Mouse (Mus musculus): Measurements from ENCODE around the gene Ampd2. TPM values are rescaled to one million over a fixed set of nuclear protein-coding genes. Genes with fewer than 3 reads are reported as not detected.

Gene Ampd2
- polyA plus RNA-seq, 1 experiment from 2014 or later, result 42.2 TPM

DNA sequence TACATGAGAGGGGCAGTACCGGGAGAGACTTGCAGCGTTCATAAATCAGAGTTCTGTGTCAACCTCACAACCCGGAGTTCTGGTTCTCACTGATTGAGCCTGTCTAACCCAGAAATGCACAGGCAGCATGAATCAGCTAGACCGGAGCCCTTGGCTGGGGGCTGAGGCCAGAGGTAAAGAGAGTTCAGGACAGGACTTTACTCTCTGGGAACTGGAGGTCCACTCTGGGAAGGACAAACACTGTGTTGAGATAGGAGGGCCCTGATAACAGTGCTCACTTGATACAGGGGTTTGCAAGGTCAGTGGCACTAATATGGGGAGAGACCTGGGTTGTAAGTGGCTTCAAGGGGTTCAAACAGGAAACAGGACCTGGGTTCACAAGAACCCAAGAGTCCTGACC, 61.1 kb downstream of the Ampd2 start:
- no peak for ATAC-seq (replicated peaks; ENCODE audit: low FRiP score, low TSS enrichment, low read depth)
- Histone ChIP-seq H3K9me3 (ENCODE audit: control insufficient read depth, low read length) (no peaks in the 10 kb centered on the region), H3K36me3 (ENCODE audit: control insufficient read depth, insufficient read depth, low read length) (no peaks in the 10 kb centered on the region), H3K4me1 (replicated peaks; ENCODE audit: control insufficient read depth, insufficient read depth, low read length) (no peaks in the 10 kb centered on the region), H3K27me3 (replicated peaks; ENCODE audit: control insufficient read depth, insufficient read depth, low read length) (no peaks in the 10 kb centered on the region), H3K4me3 (ENCODE audit: low read depth, low read length) (no peak overlapping the region), H3K4me2 (ENCODE audit: low read length) (no peak overlapping the region), H3K9ac (ENCODE audit: low read length) (no peak overlapping the region), H3K27ac (ENCODE audit: low read depth) (no peak overlapping the region)
- no peak for DNase-seq (ENCODE audit: low spot score)
- WGBS, result 48% methylated on average over 4 of the region's 4 CpGs

Other genes starting within 250 kb of the Ampd2 start
- gene Eps8l3, start 209.4 kb downstream of the Ampd2 start, polyA plus RNA-seq (2014; fragmentation: Nextera tagmentation; extraction: Ambion mirVana), result 66.9 and 82.6 TPM in 2 replicates
- gene Gstm5, start 190.8 kb downstream of the Ampd2 start, polyA plus RNA-seq (2014; fragmentation: Nextera tagmentation; extraction: Ambion mirVana), result 196 and 223 TPM in 2 replicates
- gene Gstm7, start 154.8 kb downstream of the Ampd2 start, polyA plus RNA-seq (2014; fragmentation: Nextera tagmentation; extraction: Ambion mirVana), result 21.3 and 23.4 TPM in 2 replicates
- 8.7 and 11.6 TPM in 2 replicates for gene Gstm6, start 142.9 kb downstream of the Ampd2 start, polyA plus RNA-seq (2014; fragmentation: Nextera tagmentation; extraction: Ambion mirVana)
- gene Gstm3, start 117.4 kb downstream of the Ampd2 start, polyA plus RNA-seq (2014; fragmentation: Nextera tagmentation; extraction: Ambion mirVana), result 27.3 and 41.6 TPM in 2 replicates
- gene Gstm2, start 100.2 kb downstream of the Ampd2 start, polyA plus RNA-seq (2014; fragmentation: Nextera tagmentation; extraction: Ambion mirVana), result 140 and 141 TPM in 2 replicates
- gene Gstm1, start 68.7 kb downstream of the Ampd2 start, polyA plus RNA-seq (2014; fragmentation: Nextera tagmentation; extraction: Ambion mirVana), result 186 and 220 TPM in 2 replicates
- gene Gstm4, start 41.8 kb downstream of the Ampd2 start, polyA plus RNA-seq (2014; fragmentation: Nextera tagmentation; extraction: Ambion mirVana), result 20.4 and 20.6 TPM in 2 replicates
- gene Gnat2, start 6.1 kb upstream of the Ampd2 start, polyA plus RNA-seq (2014; fragmentation: Nextera tagmentation; extraction: Ambion mirVana), result 0.93 and 1.6 TPM in 2 replicates
- gene Gnai3, start 59.5 kb upstream of the Ampd2 start, polyA plus RNA-seq (2014; fragmentation: Nextera tagmentation; extraction: Ambion mirVana), result 171 and 182 TPM in 2 replicates
- gene Gpr61, start 68.2 kb upstream of the Ampd2 start, polyA plus RNA-seq (2014; fragmentation: Nextera tagmentation; extraction: Ambion mirVana), result 0.04 and 0.26 TPM in 2 replicates
- 3.0 and 3.5 TPM in 2 replicates for gene Amigo1, start 99.7 kb upstream of the Ampd2 start, polyA plus RNA-seq (2014; fragmentation: Nextera tagmentation; extraction: Ambion mirVana)
- gene Cyb561d1, start 114.6 kb upstream of the Ampd2 start, polyA plus RNA-seq (2014; fragmentation: Nextera tagmentation; extraction: Ambion mirVana), result 2.3 and 2.6 TPM in 2 replicates
- gene Atxn7l2, start 124.3 kb upstream of the Ampd2 start, polyA plus RNA-seq (2014; fragmentation: Nextera tagmentation; extraction: Ambion mirVana), result 15.3 and 15.5 TPM in 2 replicates
- gene Sypl2, start 140.0 kb upstream of the Ampd2 start, polyA plus RNA-seq (2014; fragmentation: Nextera tagmentation; extraction: Ambion mirVana), result 0.08 and 0.36 TPM in 2 replicates
- 319 and 324 TPM in 2 replicates for gene Psma5, start 170.3 kb upstream of the Ampd2 start, polyA plus RNA-seq (2014; fragmentation: Nextera tagmentation; extraction: Ambion mirVana)
- 11.4 and 13.5 TPM in 2 replicates for gene Sort1, start 197.4 kb upstream of the Ampd2 start, polyA plus RNA-seq (2014; fragmentation: Nextera tagmentation; extraction: Ambion mirVana)

Measured in intestine, embryonic 14.5 days (tissue).